Mouse (Mus musculus) hindbrain, embryonic 13.5 days (tissue): Measurements from ENCODE around the gene Tmem221. TPM values are rescaled to one million over a fixed set of nuclear protein-coding genes. Genes with fewer than 3 reads are reported as not detected.
A peak's percentile ranks its signal among the peaks of the same experiment; 100 is the strongest.

Source experiments
- ATAC-seq: fragments of 200-750 bp; cut with Nextera tagmentation; 2 replicates; pipeline ENCODE4 v1.8.0; 2017; ENCODE audit warnings: moderate TSS enrichment; ENCODE audit not compliant: low FRiP score
- H3K27ac ChIP-seq: fragments of 300-500 bp; sonication (generic); 2 replicates; pipeline ENCODE4 v1.5.1; 2015; ENCODE audit warnings: inconsistent platforms, mild to moderate bottlenecking, moderate library complexity
- H3K27me3 ChIP-seq: fragments of 300-500 bp; sonication (generic); 2 replicates; pipeline ENCODE4 v1.6.1; 2015; ENCODE audit warnings: mild to moderate bottlenecking, inconsistent platforms
- H3K36me3 ChIP-seq: fragments of 300-500 bp; sonication (generic); 2 replicates; pipeline ENCODE4 v1.6.1; 2015; ENCODE audit warnings: mild to moderate bottlenecking, inconsistent platforms
- H3K4me1 ChIP-seq: fragments of 300-500 bp; sonication (generic); replicated peaks from 2 replicates; pipeline ENCODE4 v1.6.1; 2015; ENCODE audit warnings: inconsistent platforms
- H3K4me2 ChIP-seq: fragments of 300-500 bp; sonication (generic); 2 replicates; pipeline ENCODE4 v1.6.1; 2015; ENCODE audit warnings: inconsistent platforms, mild to moderate bottlenecking, moderate library complexity
- H3K4me3 ChIP-seq: fragments of 300-500 bp; sonication (generic); 2 replicates; pipeline ENCODE4 v1.5.1; 2015; ENCODE audit warnings: mild to moderate bottlenecking, inconsistent platforms
- H3K9ac ChIP-seq: fragments of 300-500 bp; sonication (generic); 2 replicates; pipeline ENCODE4 v1.6.1; 2015; ENCODE audit warnings: mild to moderate bottlenecking, inconsistent platforms
- H3K9me3 ChIP-seq: fragments of 300-500 bp; sonication (generic); 2 replicates; pipeline ENCODE4 v1.6.1; 2016; ENCODE audit warnings: inconsistent platforms
- WGBS: fragments of 180-500 bp; shearing (Covaris S2); methylation state at CpG from one replicate; pipeline ENCODE4 v1.1.7; 2015; 5-methylcytosine and 5-hydroxymethylcytosine counted together
- polyA plus RNA-seq: library from polyadenylated mRNA; unstranded; fragments of >200 nt; fragmentation: Nextera tagmentation; extraction: Ambion mirVana; gene quantifications from 2 replicates; pipeline ENCODE4 v1.2.1, GENCODE M21; 2015

Gene Tmem221
- polyA plus RNA-seq, 1 experiment from 2014 or later = 0.19 TPM

DNA sequence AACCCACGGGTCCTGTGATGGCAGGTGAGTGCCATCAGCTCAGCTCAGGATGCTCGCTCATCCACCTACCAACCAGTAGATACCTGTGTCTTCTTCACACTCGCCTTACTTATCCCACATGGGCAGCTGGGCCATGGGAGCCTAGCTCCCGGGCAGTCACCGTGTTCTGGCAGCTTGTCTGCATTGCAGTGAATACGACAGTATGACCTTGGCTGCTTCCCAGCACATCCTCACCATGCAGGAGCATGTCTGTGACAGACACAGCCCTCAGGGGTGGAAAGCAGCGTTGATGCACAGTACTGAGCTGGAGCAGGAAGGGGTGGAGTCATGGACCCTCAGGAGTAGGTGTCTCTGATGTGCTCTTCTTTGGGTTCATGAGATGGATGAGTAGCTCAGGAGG, 15.8 kb upstream of the Tmem221 start:
- H3K4me1 ChIP-seq = peaks cover 35% of the 10 kb centered on the region
- 78% methylated on average over 7 of the region's 7 CpGs for WGBS
- no peak overlapping the region for H3K9ac ChIP-seq
- no peak overlapping the region for H3K4me2 ChIP-seq
- no peaks in the 10 kb centered on the region for H3K9me3 ChIP-seq
- peaks cover 2% of the 10 kb centered on the region; the same call in 1 of the 2 replicates for H3K36me3 ChIP-seq
- no peak overlapping the region for H3K4me3 ChIP-seq
- H3K27me3 ChIP-seq = peaks cover 3% of the 10 kb centered on the region; the same call in 1 of the 2 replicates
- ATAC-seq = no peak
- no peak overlapping the region for H3K27ac ChIP-seq

DNA sequence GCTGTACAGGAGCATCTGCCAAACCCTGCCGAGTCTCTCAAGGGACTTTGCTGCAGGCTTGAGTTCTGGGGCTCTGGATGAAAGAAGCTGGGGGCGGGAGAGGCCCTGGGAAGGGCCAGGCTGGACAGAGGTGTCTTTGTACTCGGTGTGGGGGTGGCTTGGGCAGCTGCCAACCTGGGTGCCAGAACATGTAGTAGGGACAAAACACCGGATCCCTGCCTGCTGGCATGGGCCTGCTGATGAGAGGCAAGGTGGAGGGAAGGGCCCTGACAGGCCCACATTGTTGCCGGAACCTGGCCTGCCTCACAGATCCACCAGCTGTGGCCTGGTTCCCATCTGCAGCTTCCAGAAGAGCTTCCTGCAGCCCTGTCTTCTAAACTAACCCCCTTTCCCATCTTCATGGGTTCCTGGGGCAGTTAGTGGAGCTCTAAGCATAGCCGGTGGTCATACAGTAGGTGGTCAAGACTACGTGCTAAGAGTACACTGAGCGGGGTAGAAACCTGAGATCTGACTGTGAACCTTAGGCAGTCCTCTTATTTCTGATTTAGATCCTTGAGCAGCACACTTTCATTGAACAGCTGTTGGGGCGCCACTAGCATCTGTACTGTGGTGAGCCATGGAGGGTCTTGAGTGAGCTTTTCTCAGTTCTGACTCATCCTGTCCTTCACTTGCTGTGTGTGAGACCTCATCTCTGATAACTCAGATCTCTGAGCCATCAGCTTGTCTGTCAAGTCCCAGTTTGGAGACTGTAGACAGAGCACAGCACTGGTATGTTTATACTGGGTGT, 14.4 kb upstream of the Tmem221 start:
- no peaks in the 10 kb centered on the region for H3K9me3 ChIP-seq
- H3K4me1 ChIP-seq = peaks cover 43% of the 10 kb centered on the region
- H3K27me3 ChIP-seq = peaks cover 9% of the 10 kb centered on the region
- no peak overlapping the region for H3K9ac ChIP-seq
- H3K4me2 ChIP-seq = peak overlapping the region; percentile 81
- peak overlapping the region; percentile 78 for H3K27ac ChIP-seq
- no peaks in the 10 kb centered on the region; the same call in 1 of the 2 replicates for H3K36me3 ChIP-seq
- 71% methylated on average over 9 of the region's 9 CpGs for WGBS
- H3K4me3 ChIP-seq = peak overlapping the region; percentile 4; the same call in 1 of the 2 replicates
- no peak for ATAC-seq

DNA sequence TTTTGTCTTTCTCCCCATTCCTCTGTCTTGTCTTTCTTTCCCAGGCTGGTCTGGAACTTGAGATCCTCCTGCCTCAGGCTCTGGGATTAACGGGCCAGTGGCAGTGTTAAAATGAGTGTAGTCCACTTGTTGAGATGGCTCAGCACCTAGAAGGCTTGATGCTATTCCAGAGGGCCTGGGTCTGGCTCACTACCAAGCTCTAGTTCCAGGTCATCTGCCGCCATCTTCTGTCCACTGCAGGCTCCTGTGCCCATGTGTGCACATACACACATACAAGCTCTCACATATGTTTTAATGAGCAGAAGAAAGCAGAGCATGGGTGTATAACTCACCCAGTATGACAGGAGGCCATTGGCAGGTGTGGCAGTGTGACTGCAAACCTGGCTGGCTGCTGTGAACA, 13.4 kb upstream of the Tmem221 start:
- Histone ChIP-seq H3K4me1 (peaks cover 43% of the 10 kb centered on the region), H3K9ac (peak overlapping the region; percentile 43; the same call in 1 of the 2 replicates), H3K27ac (peak overlapping the region; percentile 78), H3K4me3 (peak overlapping the region; percentile 56), H3K4me2 (peak overlapping the region; percentile 81), H3K36me3 (no peaks in the 10 kb centered on the region; the same call in 1 of the 2 replicates), H3K27me3 (peaks cover 18% of the 10 kb centered on the region), H3K9me3 (no peaks in the 10 kb centered on the region)
- ATAC-seq = no peak
- 89% methylated on average over 2 of the region's 2 CpGs for WGBS

DNA sequence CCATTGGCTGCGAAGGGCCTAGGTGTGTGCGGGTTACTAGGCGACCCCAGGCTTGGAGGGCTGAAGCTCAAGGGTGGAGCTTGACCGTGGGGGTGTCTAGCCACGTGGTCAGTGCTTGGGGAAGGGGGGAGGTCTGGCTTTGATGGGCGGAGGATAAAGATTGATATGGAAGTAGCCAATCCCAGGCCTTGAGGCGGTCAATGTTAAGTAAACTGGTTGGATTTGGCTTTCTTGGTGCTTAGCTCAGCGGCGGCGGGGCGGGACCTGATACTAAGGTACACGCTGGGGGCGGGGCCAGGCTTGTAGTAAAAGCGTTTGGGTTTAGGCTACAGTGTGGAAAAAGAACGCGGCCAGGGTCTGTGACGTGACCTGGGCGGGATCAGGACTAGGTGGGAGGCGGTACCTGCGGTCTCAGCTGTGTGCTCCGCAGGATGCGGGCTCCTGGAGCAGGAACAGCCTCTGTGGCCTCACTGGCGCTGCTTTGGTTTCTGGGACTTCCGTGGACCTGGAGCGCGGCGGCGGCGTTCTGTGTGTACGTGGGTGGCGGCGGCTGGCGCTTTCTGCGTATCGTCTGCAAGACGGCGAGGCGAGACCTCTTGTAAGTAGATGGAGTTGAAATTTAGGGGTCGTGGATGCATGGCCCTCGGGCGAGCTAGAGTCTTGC, 11.8 kb upstream of the Tmem221 start:
- Histone ChIP-seq H3K27ac (peak overlapping the region; percentile 83), H3K9me3 (no peaks in the 10 kb centered on the region), H3K4me1 (peaks cover 43% of the 10 kb centered on the region), H3K9ac (peak overlapping the region; percentile 82), H3K4me2 (peak overlapping the region; percentile 81), H3K4me3 (peak overlapping the region; percentile 56), H3K36me3 (no peaks in the 10 kb centered on the region; the same call in 1 of the 2 replicates), H3K27me3 (peaks cover 30% of the 10 kb centered on the region)
- under 1% methylated on average over 41 of the region's 41 CpGs for WGBS
- ATAC-seq = peak; percentile 88

DNA sequence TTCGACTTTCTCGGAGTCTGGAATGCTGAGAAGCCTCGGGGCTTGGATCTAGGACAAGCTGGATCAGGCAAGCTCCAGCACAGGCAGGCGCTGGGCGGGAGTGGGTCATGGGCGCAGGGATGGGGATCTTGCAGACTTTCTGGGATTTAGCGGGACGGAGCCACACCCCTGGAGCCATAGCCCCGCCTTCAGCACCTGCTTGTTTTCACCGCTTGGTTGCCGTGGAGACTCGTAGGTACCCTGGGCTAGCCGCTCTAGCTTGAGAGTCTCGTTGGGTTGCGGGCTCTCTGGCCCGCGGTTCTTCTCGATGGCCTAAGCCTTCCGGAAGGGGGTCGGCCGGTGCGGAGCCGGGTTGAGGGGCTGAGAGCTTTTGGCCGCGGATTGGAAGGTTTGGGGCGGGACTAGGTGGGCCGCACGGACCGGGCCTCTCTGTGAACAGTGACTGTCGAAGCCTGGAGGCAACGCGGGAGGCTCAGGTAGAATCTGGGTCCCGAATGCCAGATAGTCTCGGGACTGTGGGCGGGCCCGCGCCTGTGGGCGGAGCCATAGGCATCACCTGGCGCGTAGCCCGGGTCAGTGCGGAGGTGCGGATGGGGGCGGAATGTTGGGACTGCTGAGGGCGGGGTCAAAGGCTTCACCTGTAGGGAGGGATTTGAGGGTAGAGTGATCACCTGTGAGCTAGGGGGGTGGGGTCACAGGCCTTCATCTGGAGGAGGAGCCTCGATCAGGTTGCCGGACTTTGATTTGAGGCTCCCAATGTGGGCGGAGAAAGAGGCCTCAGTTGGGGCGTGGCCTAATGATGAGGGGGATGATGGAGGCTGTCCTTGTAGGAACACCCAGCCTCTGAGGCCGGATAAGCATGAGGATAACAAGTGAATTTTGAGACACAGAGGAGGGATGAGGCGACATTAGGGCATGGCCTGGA, 11.0 kb upstream of the Tmem221 start:
- no peaks in the 10 kb centered on the region; the same call in 1 of the 2 replicates for H3K36me3 ChIP-seq
- H3K4me1 ChIP-seq = peaks cover 42% of the 10 kb centered on the region
- H3K27me3 ChIP-seq = peaks cover 34% of the 10 kb centered on the region
- H3K9ac ChIP-seq = peak overlapping the region; percentile 82
- no peaks in the 10 kb centered on the region for H3K9me3 ChIP-seq
- peak overlapping the region; percentile 56 for H3K4me3 ChIP-seq
- peak overlapping the region; percentile 81 for H3K4me2 ChIP-seq
- peak; percentile 85 for ATAC-seq
- under 1% methylated on average over 51 of the region's 51 CpGs for WGBS
- peak overlapping the region; percentile 83 for H3K27ac ChIP-seq

DNA sequence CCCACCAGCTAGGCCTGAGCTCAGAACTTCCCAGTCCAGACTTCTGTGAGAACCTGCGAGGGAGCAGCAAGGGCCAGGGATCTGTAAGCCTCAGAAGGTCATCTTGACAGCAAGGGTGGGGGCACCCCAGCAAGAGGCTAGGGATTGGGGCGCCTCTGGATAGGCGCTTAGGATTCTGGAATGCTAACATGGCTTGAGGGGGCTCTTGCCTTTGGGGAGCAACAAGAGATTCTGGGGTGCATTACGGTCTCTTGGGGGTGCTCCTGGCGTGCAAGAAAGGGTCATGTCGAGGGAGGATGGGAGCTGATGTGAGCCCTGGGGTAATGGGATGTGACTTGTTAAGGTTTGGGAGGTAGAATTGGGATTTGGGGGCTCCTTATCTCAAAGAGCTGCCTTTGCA, 10.3 kb upstream of the Tmem221 start:
- peak overlapping the region; percentile 83 for H3K27ac ChIP-seq
- H3K9ac ChIP-seq = peak overlapping the region; percentile 82
- no peaks in the 10 kb centered on the region; the same call in 1 of the 2 replicates for H3K36me3 ChIP-seq
- H3K27me3 ChIP-seq = peaks cover 40% of the 10 kb centered on the region
- H3K4me3 ChIP-seq = peak overlapping the region; percentile 56
- ATAC-seq = 0 out of 2 replicates have a peak, but pooled peaks have one; percentile 0
- H3K4me2 ChIP-seq = peak overlapping the region; percentile 81
- H3K4me1 ChIP-seq = peaks cover 36% of the 10 kb centered on the region
- H3K9me3 ChIP-seq = 0 out of 2 replicates have a peak, but pooled peaks cover 4% of the 10 kb centered on the region
- WGBS = 19% methylated on average over 6 of the region's 6 CpGs

DNA sequence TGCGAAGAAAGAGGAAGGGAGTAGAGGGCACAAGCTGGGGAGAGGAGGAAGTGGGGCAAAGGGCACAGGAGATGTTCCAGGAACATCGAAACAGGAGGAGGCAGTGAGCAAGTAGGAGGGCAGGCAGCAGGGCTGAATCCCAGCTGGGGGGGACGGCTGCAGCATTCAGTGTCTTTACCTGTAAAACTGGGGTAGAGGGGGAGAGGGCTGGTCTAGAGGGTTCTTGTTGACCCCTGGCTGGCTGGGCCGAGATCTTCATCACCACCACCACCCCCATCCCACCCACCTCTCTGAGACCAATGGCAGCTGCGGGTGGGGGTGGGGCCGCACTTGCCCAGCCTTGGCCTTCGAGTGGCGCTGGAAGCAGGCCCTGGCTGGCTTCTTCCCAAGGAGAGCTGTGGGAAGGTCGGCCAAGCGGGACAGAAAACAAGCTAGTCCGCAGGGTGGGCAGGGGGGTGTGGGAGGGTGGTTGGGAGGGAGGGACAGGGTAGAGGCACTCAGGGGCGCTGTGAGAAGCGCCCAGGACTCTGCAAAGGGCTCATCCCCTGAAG, 9.8 kb upstream of the Tmem221 start, which contains the start of gene Slc27a1:
Slc27a1 (plus strand) TSS at position 496 of the 551 bp plus-strand sequence.
- peaks cover 36% of the 10 kb centered on the region for H3K4me1 ChIP-seq
- H3K4me2 ChIP-seq = peak within 1 kb of the TSS; percentile 81
- H3K9me3 ChIP-seq = 0 out of 2 replicates have a peak, but pooled peaks cover 4% of the 10 kb centered on the region
- H3K27ac ChIP-seq = peak within 1 kb of the TSS; percentile 83
- no peaks in the 10 kb centered on the region; the same call in 1 of the 2 replicates for H3K36me3 ChIP-seq
- peaks cover 44% of the 10 kb centered on the region for H3K27me3 ChIP-seq
- 11% methylated on average over 13 of the region's 13 CpGs for WGBS
- 0 out of 2 replicates have a peak, but pooled peaks have one; percentile 2 for ATAC-seq
- H3K4me3 ChIP-seq = peak within 1 kb of the TSS; percentile 56
- H3K9ac ChIP-seq = peak within 1 kb of the TSS; percentile 82

DNA sequence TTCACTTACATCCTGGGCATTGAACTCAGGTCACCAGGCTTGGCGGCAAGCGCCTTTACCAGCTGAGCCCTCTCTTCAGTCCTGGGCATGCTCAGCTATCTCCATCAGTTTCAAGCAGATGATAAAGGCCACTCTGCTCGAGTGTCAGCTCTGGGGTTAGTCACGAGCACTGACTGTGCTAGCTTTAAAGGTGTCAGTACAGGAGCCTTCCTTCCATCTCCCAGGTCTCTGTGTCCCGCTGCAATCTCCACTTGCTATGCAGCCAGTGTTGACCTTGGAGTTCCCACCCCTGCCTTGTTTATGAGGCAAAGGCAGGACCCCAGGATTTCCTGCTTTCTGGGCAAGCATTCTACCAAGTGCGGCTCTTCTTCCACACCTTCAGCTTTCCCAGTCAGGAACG, 8.9 kb upstream of the Tmem221 start:
- ATAC-seq = no peak
- H3K9me3 ChIP-seq = 0 out of 2 replicates have a peak, but pooled peaks cover 4% of the 10 kb centered on the region
- H3K4me2 ChIP-seq = no peak overlapping the region
- H3K4me1 ChIP-seq = peaks cover 34% of the 10 kb centered on the region
- peaks cover 53% of the 10 kb centered on the region for H3K27me3 ChIP-seq
- no peak overlapping the region for H3K27ac ChIP-seq
- H3K9ac ChIP-seq = no peak overlapping the region
- H3K4me3 ChIP-seq = no peak overlapping the region
- WGBS = 78% methylated on average over 7 of the region's 7 CpGs
- H3K36me3 ChIP-seq = no peaks in the 10 kb centered on the region

DNA sequence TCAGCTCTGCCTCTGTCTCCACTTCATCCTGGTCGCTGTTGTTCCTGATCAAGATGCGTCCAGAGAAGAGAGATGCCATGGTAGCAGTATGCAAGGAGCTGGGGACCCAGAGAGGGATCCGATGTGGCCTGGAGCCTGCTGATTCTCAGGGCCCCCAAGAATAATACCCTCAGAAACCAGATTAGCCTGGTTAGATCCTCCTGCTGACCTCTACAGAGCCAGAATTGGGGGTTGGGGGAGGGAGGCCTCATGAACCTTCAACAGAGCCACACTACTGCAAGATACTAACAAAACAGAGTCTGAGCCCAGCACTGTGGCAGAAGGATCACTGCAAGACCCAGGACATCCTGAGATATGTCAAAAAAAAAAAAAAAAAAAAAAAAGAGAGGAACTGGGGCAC, 7.8 kb upstream of the Tmem221 start, which contains the start of gene Nxnl1:
Nxnl1 (minus strand) TSS at position 101 of the 400 bp plus-strand sequence.
- H3K27me3 ChIP-seq = peaks cover 64% of the 10 kb centered on the region
- no peak within 1 kb of the TSS for H3K4me2 ChIP-seq
- no peak for ATAC-seq
- H3K27ac ChIP-seq = no peak within 1 kb of the TSS
- peaks cover 27% of the 10 kb centered on the region for H3K4me1 ChIP-seq
- no peak within 1 kb of the TSS for H3K4me3 ChIP-seq
- 0 out of 2 replicates have a peak, but pooled peaks cover 4% of the 10 kb centered on the region for H3K9me3 ChIP-seq
- 59% methylated on average over 3 of the region's 3 CpGs for WGBS
- no peak within 1 kb of the TSS for H3K9ac ChIP-seq
- no peaks in the 10 kb centered on the region for H3K36me3 ChIP-seq

DNA sequence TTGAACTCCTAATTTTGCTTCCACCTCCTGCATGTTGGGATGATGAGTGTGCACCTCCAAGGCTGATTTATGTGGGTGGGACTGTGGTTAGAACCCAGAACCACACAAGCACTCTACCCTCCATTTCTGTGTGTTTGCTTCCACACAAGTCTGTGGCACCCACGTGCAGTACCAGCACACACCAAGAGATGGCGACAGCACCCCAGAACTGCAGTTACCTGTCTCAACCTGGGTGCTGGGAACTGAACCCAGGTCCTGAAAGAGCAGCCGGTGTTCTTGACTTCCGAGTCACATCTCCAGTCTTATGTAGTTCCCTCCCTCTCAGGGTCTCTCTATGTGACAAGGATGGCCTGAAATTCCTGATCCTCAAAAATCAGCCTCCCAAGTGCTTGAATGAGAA, 5.3 kb upstream of the Tmem221 start:
- Histone ChIP-seq H3K4me3 (no peak overlapping the region), H3K9me3 (0 out of 2 replicates have a peak, but pooled peaks cover 4% of the 10 kb centered on the region), H3K36me3 (no peaks in the 10 kb centered on the region), H3K27ac (no peak overlapping the region), H3K4me1 (peaks cover 16% of the 10 kb centered on the region), H3K9ac (no peak overlapping the region), H3K27me3 (peaks cover 89% of the 10 kb centered on the region), H3K4me2 (no peak overlapping the region)
- WGBS = 92% methylated on average over 4 of the region's 4 CpGs
- no peak for ATAC-seq

DNA sequence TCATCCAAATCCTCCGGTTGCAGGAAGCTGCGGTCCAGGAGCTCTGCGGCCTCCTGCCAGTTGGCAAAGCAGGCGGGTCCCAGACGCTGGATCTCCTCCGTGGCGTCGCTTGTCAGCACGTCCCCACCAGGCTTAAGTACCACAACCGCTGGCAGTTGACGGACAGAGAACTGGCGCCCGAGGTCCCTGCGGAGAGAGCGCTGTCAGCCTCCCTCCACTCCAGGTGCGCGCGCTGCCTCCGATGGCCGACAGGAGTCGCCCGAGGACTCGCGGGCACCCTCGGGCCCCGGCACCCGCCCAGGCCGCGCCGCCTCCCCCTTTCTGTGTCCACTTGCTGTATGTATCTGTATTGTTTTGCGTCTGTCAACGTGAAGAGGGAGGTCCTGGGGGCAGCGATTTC, 4.1 kb upstream of the Tmem221 start:
- 1% methylated on average over 33 of the region's 33 CpGs for WGBS
- peak; percentile 33; the same call in 1 of the 2 replicates for ATAC-seq
- Histone ChIP-seq H3K4me3 (peak overlapping the region; percentile 29), H3K4me2 (peak overlapping the region; percentile 49), H3K9ac (peak overlapping the region; percentile 35; the same call in 1 of the 2 replicates), H3K27me3 (peaks cover 89% of the 10 kb centered on the region), H3K27ac (no peak overlapping the region), H3K4me1 (peaks cover 18% of the 10 kb centered on the region), H3K36me3 (no peaks in the 10 kb centered on the region), H3K9me3 (0 out of 2 replicates have a peak, but pooled peaks cover 4% of the 10 kb centered on the region)
